Mouse (Mus musculus): ENCODE measurements around the gene Syt1. TPM values are rescaled to one million over a fixed set of nuclear protein-coding genes. Genes with fewer than 3 reads are reported as not detected.

Syt1 gene
- total RNA-seq (2015; ENCODE audit: low replicate concordance) (not detected in 2 replicates), total RNA-seq (2017; ENCODE audit: low replicate concordance) (not detected in 2 replicates)

GRCm38 (mm10) chr10:109010241-109011193 is at the start of gene Syt1:
TSS of gene Syt1 (minus strand) at chr10:109010982.
- no peak for ATAC-seq (replicated peaks; ENCODE audit: low FRiP score, poor library complexity, severe bottlenecking)

GRCm38 (mm10) chr10:109056500-109056899 is 45.7 kb upstream of the Syt1 start:
- ATAC-seq (replicated peaks; ENCODE audit: low FRiP score, poor library complexity, severe bottlenecking) = no peak

- no peak for ATAC-seq (replicated peaks; ENCODE audit: low FRiP score, poor library complexity, severe bottlenecking)
These were observed 36.8 kb upstream of the Syt1 start for GRCm38 (mm10) chr10:109047537-109047936.

- no peak for ATAC-seq (replicated peaks; ENCODE audit: low FRiP score, poor library complexity, severe bottlenecking)
These were observed 36.2 kb upstream of the Syt1 start for GRCm38 (mm10) chr10:109046988-109047387.

- ATAC-seq (replicated peaks; ENCODE audit: low FRiP score, poor library complexity, severe bottlenecking) = no peak
These were observed 714 bp upstream of the Syt1 start for GRCm38 (mm10) chr10:109011226-109012165.

- ATAC-seq (replicated peaks; ENCODE audit: low FRiP score, poor library complexity, severe bottlenecking) = no peak
These were observed 951 bp downstream of the Syt1 start for GRCm38 (mm10) chr10:109009831-109010230.

GRCm38 (mm10) chr10:109008456-109008855 is 2.3 kb downstream of the Syt1 start:
- ATAC-seq (replicated peaks; ENCODE audit: low FRiP score, poor library complexity, severe bottlenecking) = no peak

- ATAC-seq (replicated peaks; ENCODE audit: low FRiP score, poor library complexity, severe bottlenecking) = no peak
These were observed 7.3 kb downstream of the Syt1 start for GRCm38 (mm10) chr10:109003482-109003881.

GRCm38 (mm10) chr10:108987250-108987649 is 23.5 kb downstream of the Syt1 start:
- no peak for ATAC-seq (replicated peaks; ENCODE audit: low FRiP score, poor library complexity, severe bottlenecking)

GRCm38 (mm10) chr10:108979660-108980059 is 31.1 kb downstream of the Syt1 start:
- ATAC-seq (replicated peaks; ENCODE audit: low FRiP score, poor library complexity, severe bottlenecking) = no peak

- no peak for ATAC-seq (replicated peaks; ENCODE audit: low FRiP score, poor library complexity, severe bottlenecking)
These were observed 55.8 kb downstream of the Syt1 start for GRCm38 (mm10) chr10:108954952-108955351.

- ATAC-seq (replicated peaks; ENCODE audit: low FRiP score, poor library complexity, severe bottlenecking) = no peak
These were observed 58.6 kb downstream of the Syt1 start for GRCm38 (mm10) chr10:108952182-108952581.

GRCm38 (mm10) chr10:108936838-108937430 is 73.8 kb downstream of the Syt1 start:
- ATAC-seq (replicated peaks; ENCODE audit: low FRiP score, poor library complexity, severe bottlenecking) = no peak

- no peak for ATAC-seq (replicated peaks; ENCODE audit: low FRiP score, poor library complexity, severe bottlenecking)
These were observed 80.5 kb downstream of the Syt1 start for GRCm38 (mm10) chr10:108930299-108930698.

- no peak for ATAC-seq (replicated peaks; ENCODE audit: low FRiP score, poor library complexity, severe bottlenecking)
These were observed 81.1 kb downstream of the Syt1 start for GRCm38 (mm10) chr10:108929676-108930075.

GRCm38 (mm10) chr10:108905264-108905663 is 105.5 kb downstream of the Syt1 start:
- no peak for ATAC-seq (replicated peaks; ENCODE audit: low FRiP score, poor library complexity, severe bottlenecking)

- ATAC-seq (replicated peaks; ENCODE audit: low FRiP score, poor library complexity, severe bottlenecking) = no peak
These were observed 106.4 kb downstream of the Syt1 start for GRCm38 (mm10) chr10:108904371-108904770.

GRCm38 (mm10) chr10:108896529-108896928 is 114.3 kb downstream of the Syt1 start:
- no peak for ATAC-seq (replicated peaks; ENCODE audit: low FRiP score, poor library complexity, severe bottlenecking)

- no peak for ATAC-seq (replicated peaks; ENCODE audit: low FRiP score, poor library complexity, severe bottlenecking)
These were observed 117.5 kb downstream of the Syt1 start for GRCm38 (mm10) chr10:108893288-108893687.

- no peak for ATAC-seq (replicated peaks; ENCODE audit: low FRiP score, poor library complexity, severe bottlenecking)
These were observed 118.3 kb downstream of the Syt1 start for GRCm38 (mm10) chr10:108892441-108892840.

All from erythroblast, adult 5-6 weeks (primary cell).